Mouse (Mus musculus): ENCODE results near the gene Ccdc171. TPM values are rescaled to one million over a fixed set of nuclear protein-coding genes. Genes with fewer than 3 reads are reported as not detected.
"Not testable (repeated sequence)": the region's sequence is repeated elsewhere in the genome, so short reads cannot be mapped to it uniquely, and the experiment has no call there.

The Ccdc171 gene
- polyA plus RNA-seq, 1 experiment from 2014 or later: 3.8 TPM

DNA sequence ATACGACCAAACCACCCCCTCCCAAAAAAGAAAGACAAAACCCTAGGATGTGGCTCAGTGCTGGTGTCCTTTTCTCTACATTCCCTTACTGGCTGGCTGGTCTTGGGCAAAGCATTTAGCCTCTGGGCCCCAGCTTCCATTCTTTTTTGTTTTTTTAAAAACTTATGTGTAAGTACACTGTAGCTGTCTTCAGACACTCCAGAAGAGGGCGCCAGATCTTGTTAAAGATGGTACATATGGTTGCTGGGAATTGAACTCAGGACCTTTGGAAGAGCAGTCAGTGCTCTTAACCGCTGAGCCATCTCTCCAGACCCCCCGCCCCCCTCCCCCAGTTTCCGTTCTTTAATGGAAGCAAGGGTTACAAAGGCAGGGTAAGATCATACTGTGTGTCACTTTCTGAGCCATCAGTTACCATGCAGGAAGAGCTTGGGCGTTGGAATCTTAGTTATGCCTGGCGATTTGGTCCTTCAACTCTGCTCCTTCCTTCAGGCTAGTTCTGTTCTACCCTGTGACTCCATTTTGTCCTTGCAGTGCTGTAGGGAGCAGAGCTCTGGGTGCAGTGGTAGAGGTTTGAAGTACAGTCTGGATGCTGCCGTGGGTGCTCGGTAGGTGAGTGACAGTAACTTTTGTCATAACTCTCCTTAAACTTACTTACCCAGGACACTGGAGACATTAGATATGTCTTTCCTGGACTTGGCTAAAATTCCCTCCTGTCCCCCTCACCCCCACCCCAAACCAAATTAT is 8.0 kb downstream of the Ccdc171 start:
- H3K4me1 ChIP-seq (ENCODE audit: control insufficient read depth, insufficient read depth, low read length): no peaks in the 10 kb centered on the region
- H3K4me3 ChIP-seq (ENCODE audit: low read length): no peak overlapping the region
- ATAC-seq (replicated peaks; ENCODE audit: extremely low read depth, insufficient read depth, low FRiP score): no peak
- no peak overlapping the region for H3K9ac ChIP-seq (ENCODE audit: low read length)
- no peak overlapping the region for H3K27ac ChIP-seq (ENCODE audit: low read length)
- no peak overlapping the region for H3K4me2 ChIP-seq (ENCODE audit: low read depth, low read length)
- 80% methylated on average over 9 of the region's 9 CpGs for WGBS
- H3K36me3 ChIP-seq (ENCODE audit: control insufficient read depth, insufficient read depth): no peaks in the 10 kb centered on the region
- no peaks in the 10 kb centered on the region for H3K9me3 ChIP-seq (replicated peaks; ENCODE audit: control insufficient read depth, low read length)
- no peaks in the 10 kb centered on the region for H3K27me3 ChIP-seq (ENCODE audit: control insufficient read depth, insufficient read depth, low read length)

DNA sequence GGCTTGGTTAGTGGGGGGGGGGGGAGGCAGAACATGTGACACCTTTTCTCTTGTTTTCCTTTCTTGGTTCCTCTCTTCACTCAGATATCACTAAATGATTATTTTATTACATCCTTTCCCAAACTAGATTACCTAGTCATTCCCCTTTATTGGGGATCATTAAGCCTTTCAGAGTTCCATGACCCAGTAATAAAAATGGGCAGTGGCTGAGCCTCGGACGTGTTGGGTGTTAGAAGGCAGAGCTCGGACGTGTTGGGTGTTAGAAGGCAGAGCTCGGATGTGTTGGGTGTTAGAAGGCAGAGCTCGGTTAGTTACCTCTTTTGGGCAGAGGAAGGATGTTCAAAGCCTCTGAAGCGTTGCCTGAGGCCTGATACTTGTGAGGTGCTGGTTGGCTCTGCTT is 8.7 kb downstream of the Ccdc171 start:
- Histone ChIP-seq H3K4me2 (ENCODE audit: low read depth, low read length) (no peak overlapping the region), H3K9me3 (replicated peaks; ENCODE audit: control insufficient read depth, low read length) (no peaks in the 10 kb centered on the region), H3K27me3 (ENCODE audit: control insufficient read depth, insufficient read depth, low read length) (no peaks in the 10 kb centered on the region), H3K4me1 (ENCODE audit: control insufficient read depth, insufficient read depth, low read length) (no peaks in the 10 kb centered on the region), H3K27ac (ENCODE audit: low read length) (no peak overlapping the region), H3K9ac (ENCODE audit: low read length) (no peak overlapping the region), H3K4me3 (ENCODE audit: low read length) (no peak overlapping the region), H3K36me3 (ENCODE audit: control insufficient read depth, insufficient read depth) (no peaks in the 10 kb centered on the region)
- WGBS: 61% methylated on average over 7 of the region's 7 CpGs
- ATAC-seq (replicated peaks; ENCODE audit: extremely low read depth, insufficient read depth, low FRiP score): no peak

DNA sequence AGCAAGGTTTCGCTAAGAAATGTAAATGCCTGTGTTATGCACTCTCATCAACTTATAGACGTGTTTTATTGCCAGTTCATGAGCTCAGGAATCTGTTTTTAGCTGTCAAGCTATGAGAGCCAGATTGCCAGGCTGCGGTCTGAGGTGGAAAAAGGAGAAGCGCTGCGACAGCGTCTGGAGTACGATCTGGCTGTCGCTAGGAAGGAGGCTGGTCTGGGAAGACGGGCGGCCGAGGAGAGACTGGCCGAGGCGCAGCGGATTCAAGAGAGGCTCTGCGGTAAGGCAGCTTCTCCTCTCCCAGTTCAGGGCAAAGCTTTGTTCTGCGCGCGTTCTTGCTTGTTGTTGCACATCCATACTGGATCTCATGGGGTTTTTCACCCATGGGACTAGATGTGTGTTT is 24.2 kb downstream of the Ccdc171 start:
- Histone ChIP-seq H3K9me3 (replicated peaks; ENCODE audit: control insufficient read depth, low read length) (no peaks in the 10 kb centered on the region), H3K9ac (ENCODE audit: low read length) (peak overlapping the region; percentile 52)
- WGBS: 38% methylated on average over 18 of the region's 18 CpGs

DNA sequence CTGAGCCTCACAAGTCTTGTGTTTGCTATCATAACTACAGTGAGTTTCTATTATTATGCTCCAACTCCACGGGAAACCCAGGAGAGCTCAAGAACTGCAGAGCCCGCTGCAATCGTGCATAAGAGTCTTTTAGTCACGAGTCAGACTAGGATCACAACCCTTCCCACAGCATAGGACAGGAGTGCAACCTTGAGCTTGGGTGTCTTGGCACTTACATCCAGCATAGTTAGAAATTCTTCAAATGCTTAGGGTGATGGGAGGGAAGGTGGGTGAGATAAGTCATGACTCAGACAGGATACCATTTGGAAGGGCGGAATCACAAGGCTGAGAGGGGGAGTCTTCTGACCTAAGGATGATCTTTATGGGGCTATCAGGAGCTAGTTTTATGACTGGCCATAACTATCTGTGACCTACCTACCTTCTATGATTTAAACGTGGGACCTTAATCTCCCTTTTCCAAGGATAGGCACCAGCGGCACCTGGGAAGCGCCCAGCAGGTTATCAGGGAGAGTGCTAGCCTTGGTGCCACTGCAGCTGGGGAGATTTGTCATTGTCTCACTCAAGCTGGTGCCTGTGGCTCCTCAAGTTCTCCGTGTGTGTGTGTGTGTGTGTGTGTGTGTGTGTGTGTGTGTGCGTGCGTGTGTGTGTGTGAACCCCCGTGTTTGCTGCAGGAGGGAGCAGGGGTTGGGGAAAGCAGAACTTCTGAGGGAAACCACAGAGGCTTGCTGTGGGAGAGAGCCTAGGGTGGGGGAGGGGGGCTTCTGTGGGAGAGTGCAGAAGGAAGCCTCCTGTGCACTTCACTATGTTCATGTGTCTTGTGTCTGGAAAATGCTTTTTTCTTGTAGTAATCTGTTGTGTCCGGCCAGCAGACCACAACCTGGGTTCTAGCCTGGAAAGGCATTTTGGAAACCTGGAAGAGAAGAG is 42.1 kb downstream of the Ccdc171 start:
- H3K36me3 ChIP-seq (ENCODE audit: control insufficient read depth, insufficient read depth): no peaks in the 10 kb centered on the region
- H3K9ac ChIP-seq (ENCODE audit: low read length): no peak overlapping the region
- no peaks in the 10 kb centered on the region for H3K9me3 ChIP-seq (replicated peaks; ENCODE audit: control insufficient read depth, low read length)
- H3K27ac ChIP-seq (ENCODE audit: low read length): no peak overlapping the region
- H3K27me3 ChIP-seq (ENCODE audit: control insufficient read depth, insufficient read depth, low read length): no peaks in the 10 kb centered on the region
- H3K4me3 ChIP-seq (ENCODE audit: low read length): peak overlapping the region; percentile 27
- H3K4me2 ChIP-seq (ENCODE audit: low read depth, low read length): peak overlapping the region; percentile 57
- ATAC-seq (replicated peaks; ENCODE audit: extremely low read depth, insufficient read depth, low FRiP score): peak; percentile 67
- 16% methylated on average over 13 of the region's 13 CpGs for WGBS
- peaks cover 6% of the 10 kb centered on the region for H3K4me1 ChIP-seq (ENCODE audit: control insufficient read depth, insufficient read depth, low read length)

More for the DNA sequence above, 24.2 kb downstream of the Ccdc171 start:
- H3K36me3 ChIP-seq (ENCODE audit: control insufficient read depth, insufficient read depth): no peaks in the 10 kb centered on the region
- ATAC-seq (replicated peaks; ENCODE audit: extremely low read depth, insufficient read depth, low FRiP score): no peak
- H3K4me1 ChIP-seq (ENCODE audit: control insufficient read depth, insufficient read depth, low read length): peaks cover 3% of the 10 kb centered on the region; the same call in 1 of the 2 replicates
- H3K27ac ChIP-seq (ENCODE audit: low read length): no peak overlapping the region
- H3K4me2 ChIP-seq (ENCODE audit: low read depth, low read length): peak overlapping the region; percentile 49
- 0 out of 2 replicates have a peak overlapping the region, but pooled peaks have one; percentile 3 for H3K4me3 ChIP-seq (ENCODE audit: low read length)
- no peaks in the 10 kb centered on the region for H3K27me3 ChIP-seq (ENCODE audit: control insufficient read depth, insufficient read depth, low read length)

DNA sequence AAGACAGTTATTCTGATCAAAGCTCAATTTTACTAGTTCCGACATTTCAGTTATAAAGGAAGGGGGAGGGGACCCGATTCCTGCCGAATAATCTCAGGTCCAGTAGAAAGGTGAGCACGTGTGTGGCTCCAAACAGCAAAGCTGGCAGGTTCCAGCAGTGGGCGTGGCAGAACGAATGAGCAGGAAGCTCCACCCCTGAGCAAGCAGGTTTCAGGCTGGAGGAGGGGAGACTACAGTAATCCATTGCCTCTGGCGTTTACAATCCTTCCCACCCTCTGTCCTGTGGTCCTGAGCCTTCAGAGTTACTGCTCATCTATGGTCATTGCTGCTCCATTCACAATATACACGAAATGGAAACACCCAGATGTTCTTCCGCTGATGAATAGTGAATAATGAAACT is 42.8 kb downstream of the Ccdc171 start:
- H3K4me1 ChIP-seq (ENCODE audit: control insufficient read depth, insufficient read depth, low read length); H3K36me3 ChIP-seq (ENCODE audit: control insufficient read depth, insufficient read depth); H3K9me3 ChIP-seq (replicated peaks; ENCODE audit: control insufficient read depth, low read length); H3K27ac ChIP-seq (ENCODE audit: low read length); H3K27me3 ChIP-seq (ENCODE audit: control insufficient read depth, insufficient read depth, low read length): not testable (repeated sequence)
- Histone ChIP-seq H3K9ac (ENCODE audit: low read length) (0 out of 2 replicates have a peak overlapping the region, but pooled peaks have one; percentile 16), H3K4me3 (ENCODE audit: low read length) (peak overlapping the region; percentile 27), H3K4me2 (ENCODE audit: low read depth, low read length) (peak overlapping the region; percentile 57)
- ATAC-seq (replicated peaks; ENCODE audit: extremely low read depth, insufficient read depth, low FRiP score): 0 out of 2 replicates have a peak, but pooled peaks have one; percentile 21
- 7% methylated on average over 9 of the region's 9 CpGs for WGBS

DNA sequence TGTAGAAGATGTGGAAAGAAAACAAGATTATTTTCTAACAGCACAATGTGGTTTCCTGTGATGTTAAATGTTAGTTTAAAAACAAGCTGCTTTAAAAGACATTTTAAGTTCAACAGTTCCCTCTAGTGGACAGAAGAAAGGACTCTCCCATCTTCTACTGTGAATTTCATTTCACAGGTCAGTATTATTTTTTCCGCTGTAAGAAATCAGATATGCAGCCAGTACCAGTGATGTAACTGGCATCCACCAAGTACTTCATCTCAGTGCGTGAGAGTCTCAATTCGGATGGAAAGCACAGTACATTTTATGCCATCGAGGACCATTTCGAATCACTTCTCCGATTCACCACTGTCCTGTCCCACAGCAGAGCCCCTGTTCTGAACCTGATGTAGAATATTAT is 45.2 kb downstream of the Ccdc171 start:
- 57% methylated on average over 6 of the region's 6 CpGs for WGBS
- Histone ChIP-seq H3K27me3 (ENCODE audit: control insufficient read depth, insufficient read depth, low read length) (no peaks in the 10 kb centered on the region), H3K4me2 (ENCODE audit: low read depth, low read length) (no peak overlapping the region), H3K4me1 (ENCODE audit: control insufficient read depth, insufficient read depth, low read length) (peaks cover 6% of the 10 kb centered on the region), H3K36me3 (ENCODE audit: control insufficient read depth, insufficient read depth) (peaks cover 6% of the 10 kb centered on the region; the same call in 1 of the 2 replicates), H3K9ac (ENCODE audit: low read length) (no peak overlapping the region), H3K9me3 (replicated peaks; ENCODE audit: control insufficient read depth, low read length) (peaks cover 4% of the 10 kb centered on the region), H3K4me3 (ENCODE audit: low read length) (no peak overlapping the region), H3K27ac (ENCODE audit: low read length) (no peak overlapping the region)
- ATAC-seq (replicated peaks; ENCODE audit: extremely low read depth, insufficient read depth, low FRiP score): no peak

DNA sequence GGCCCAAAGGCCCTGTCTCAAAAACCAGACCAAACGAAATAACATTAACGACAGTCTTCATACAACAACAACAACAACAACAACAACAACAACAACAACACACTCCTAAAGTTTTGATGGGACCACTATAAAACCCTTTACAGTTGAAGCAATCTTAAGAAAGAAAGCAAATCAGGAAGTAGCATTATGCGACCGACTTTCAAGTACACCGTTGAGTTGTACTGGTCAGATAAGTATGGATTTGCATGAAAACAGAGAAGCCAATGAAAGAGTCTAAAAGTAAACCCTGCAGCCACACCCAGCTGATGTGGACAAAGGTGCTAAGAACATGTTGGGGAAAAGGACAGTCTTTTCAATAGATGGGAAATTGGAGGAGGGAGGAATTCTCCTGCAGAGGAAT is 45.7 kb downstream of the Ccdc171 start:
- peaks cover 6% of the 10 kb centered on the region; the same call in 1 of the 2 replicates for H3K36me3 ChIP-seq (ENCODE audit: control insufficient read depth, insufficient read depth)
- no peak overlapping the region for H3K4me3 ChIP-seq (ENCODE audit: low read length)
- H3K9ac ChIP-seq (ENCODE audit: low read length): no peak overlapping the region
- peaks cover 7% of the 10 kb centered on the region for H3K4me1 ChIP-seq (ENCODE audit: control insufficient read depth, insufficient read depth, low read length)
- no peak for ATAC-seq (replicated peaks; ENCODE audit: extremely low read depth, insufficient read depth, low FRiP score)
- H3K27me3 ChIP-seq (ENCODE audit: control insufficient read depth, insufficient read depth, low read length): no peaks in the 10 kb centered on the region
- no peak overlapping the region for H3K27ac ChIP-seq (ENCODE audit: low read length)
- no peak overlapping the region for H3K4me2 ChIP-seq (ENCODE audit: low read depth, low read length)
- WGBS: 88% methylated on average over 5 of the region's 5 CpGs
- H3K9me3 ChIP-seq (replicated peaks; ENCODE audit: control insufficient read depth, low read length): peaks cover 4% of the 10 kb centered on the region

DNA sequence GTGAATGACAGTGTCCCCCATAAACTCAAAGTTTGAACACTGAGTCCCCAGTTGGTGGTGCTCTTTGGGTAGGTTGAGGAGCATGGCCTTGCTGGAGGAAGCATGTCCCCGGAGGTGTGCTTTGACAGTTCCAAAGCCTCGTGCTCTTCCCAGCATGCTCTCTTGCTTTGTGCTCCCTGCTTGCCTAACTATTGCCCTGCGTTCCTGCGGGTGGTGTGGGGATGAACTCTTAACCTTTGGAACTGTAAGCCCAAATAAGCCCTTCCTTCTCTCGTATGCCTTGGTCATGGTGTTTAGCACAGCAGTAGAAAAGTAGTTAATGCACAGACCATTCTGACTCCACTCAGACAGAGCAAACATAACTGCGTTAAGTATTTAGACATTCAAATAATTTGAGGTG is 47.2 kb downstream of the Ccdc171 start:
- Histone ChIP-seq H3K4me2 (ENCODE audit: low read depth, low read length) (no peak overlapping the region), H3K9ac (ENCODE audit: low read length) (no peak overlapping the region), H3K4me3 (ENCODE audit: low read length) (no peak overlapping the region), H3K27ac (ENCODE audit: low read length) (no peak overlapping the region), H3K9me3 (replicated peaks; ENCODE audit: control insufficient read depth, low read length) (peaks cover 4% of the 10 kb centered on the region), H3K4me1 (ENCODE audit: control insufficient read depth, insufficient read depth, low read length) (peaks cover 6% of the 10 kb centered on the region), H3K36me3 (ENCODE audit: control insufficient read depth, insufficient read depth) (peaks cover 6% of the 10 kb centered on the region; the same call in 1 of the 2 replicates), H3K27me3 (ENCODE audit: control insufficient read depth, insufficient read depth, low read length) (no peaks in the 10 kb centered on the region)
- no peak for ATAC-seq (replicated peaks; ENCODE audit: extremely low read depth, insufficient read depth, low FRiP score)
- 67% methylated on average over 6 of the region's 6 CpGs for WGBS

Data from heart, embryonic 16.5 days (tissue).